Mouse (Mus musculus) cortical plate, adult 2 months (tissue): ENCODE measurements around the gene Zbtb32. TPM values are rescaled to one million over a fixed set of nuclear protein-coding genes. Genes with fewer than 3 reads are reported as not detected.

Experiments
- H3K27ac ChIP-seq: fragments of 200-500 bp; 2 replicates; pipeline ENCODE4 v1.5.1; 2012; ENCODE audit warnings: low read length, control low read depth, inconsistent platforms; ENCODE audit not compliant: insufficient read depth
- H3K4me1 ChIP-seq: fragments of 200-500 bp; 2 replicates; pipeline ENCODE4 v1.6.1; 2011; ENCODE audit warnings: low read length; ENCODE audit not compliant: control insufficient read depth, insufficient read depth
- H3K4me3 ChIP-seq: fragments of 200-500 bp; 2 replicates; pipeline ENCODE4 v1.5.1; 2011; ENCODE audit warnings: mild to moderate bottlenecking, low read length, control low read depth; ENCODE audit not compliant: insufficient read depth
- CTCF ChIP-seq: fragments of 200-500 bp; IDR thresholded peaks from 2 replicates; pipeline ENCODE4 v1.5.1; 2011; ENCODE audit warnings: mild to moderate bottlenecking, control low read depth, low read length; ENCODE audit not compliant: insufficient read depth; ENCODE audit errors: extremely low read depth
- POLR2A ChIP-seq: fragments of 200-500 bp; IDR thresholded peaks from 2 replicates; pipeline ENCODE4 v1.6.1; 2011; ENCODE audit warnings: mild to moderate bottlenecking, low read length, control low read depth; ENCODE audit not compliant: insufficient read depth; ENCODE audit errors: extremely low read depth
- polyA plus RNA-seq: library from polyadenylated mRNA; depleted of rRNA; stranded (reverse); fragments of >200 nt; gene quantifications from 2 replicates; pipeline ENCODE4 v1.2.3, GENCODE M21; 2012

Gene Zbtb32
- polyA plus RNA-seq, 1 experiment, result 0.08 TPM

DNA sequence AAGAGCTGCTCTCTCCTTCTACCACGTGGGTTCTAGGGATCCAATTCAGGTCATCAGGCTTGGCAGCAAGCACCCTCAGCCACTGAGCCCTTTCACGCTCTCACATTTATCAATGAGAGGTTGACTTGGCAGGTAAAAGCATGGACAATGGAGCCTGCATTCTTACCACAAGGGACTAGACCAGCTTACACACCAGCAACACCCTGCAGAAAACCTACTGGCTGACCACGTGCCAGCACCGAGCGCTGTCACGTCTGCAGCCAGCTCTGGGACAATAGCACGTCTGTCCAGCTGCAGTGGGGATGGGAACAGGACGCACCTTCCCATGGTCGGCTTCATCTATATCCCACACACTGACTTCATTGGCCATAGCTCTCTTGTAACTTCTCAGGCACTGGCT, 19.9 kb upstream of the Zbtb32 start:
- no peaks in the 10 kb centered on the region for H3K4me1 ChIP-seq
- H3K27ac ChIP-seq, result no peak overlapping the region
- no peak overlapping the region for H3K4me3 ChIP-seq
- TF ChIP-seq CTCF, result no peak
- no peak for TF ChIP-seq POLR2A

DNA sequence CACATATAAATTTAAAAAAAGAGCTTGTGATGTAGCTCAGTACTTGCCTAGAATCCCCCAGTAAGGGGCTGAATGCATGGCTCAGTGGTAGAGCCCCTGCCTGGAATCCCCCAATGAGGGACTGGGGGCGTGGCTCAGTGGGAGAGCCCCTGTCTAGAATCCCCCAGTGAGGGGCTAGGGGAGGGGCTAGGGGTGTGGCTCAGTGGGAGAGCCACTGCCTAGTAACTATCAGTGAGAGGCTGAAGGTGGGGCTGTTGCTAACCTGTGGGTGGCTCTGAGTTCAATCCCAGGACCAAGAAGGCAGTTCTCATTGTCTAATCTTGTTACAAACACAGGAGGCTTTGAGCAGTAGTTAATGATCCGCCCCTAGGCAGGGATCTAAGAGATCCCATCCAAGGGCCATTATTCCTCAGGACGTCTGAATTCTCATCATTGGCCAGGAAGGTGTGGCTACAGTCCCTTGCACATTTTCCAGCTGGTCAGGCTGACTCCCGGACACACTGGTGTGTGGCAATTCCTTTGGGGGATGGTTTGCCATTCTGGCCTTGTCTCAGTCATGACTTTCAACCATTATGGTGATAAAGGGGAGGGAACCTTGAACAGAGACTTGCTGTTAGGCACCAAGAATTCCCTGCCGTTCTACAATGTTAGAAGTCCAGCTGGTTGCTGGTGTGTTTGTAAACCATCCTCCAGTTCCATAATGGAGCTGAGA, 16.5 kb upstream of the Zbtb32 start:
- no peak for TF ChIP-seq CTCF
- TF ChIP-seq POLR2A, result no peak
- Histone ChIP-seq H3K27ac (no peak overlapping the region), H3K4me1 (no peaks in the 10 kb centered on the region), H3K4me3 (no peak overlapping the region)

DNA sequence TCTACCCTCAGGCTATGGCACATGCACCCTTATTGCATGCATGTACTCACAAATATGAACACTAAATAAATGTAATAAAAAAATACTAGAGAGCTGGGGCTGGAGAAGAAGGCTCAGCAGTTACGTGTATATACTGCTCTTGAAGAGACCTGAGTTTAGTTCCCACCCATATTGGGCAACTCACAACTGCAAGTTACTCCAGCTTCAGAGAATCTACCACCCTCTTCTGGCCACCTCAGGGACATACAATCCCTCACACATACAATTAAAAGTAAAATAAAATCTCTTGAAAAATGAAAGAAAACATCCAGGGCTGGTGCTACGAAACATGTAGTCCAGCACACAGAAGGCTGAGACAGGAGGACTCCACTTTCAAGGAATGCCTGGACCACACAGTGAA, 15.7 kb upstream of the Zbtb32 start:
- Histone ChIP-seq H3K4me3 (no peak overlapping the region), H3K27ac (no peak overlapping the region), H3K4me1 (no peaks in the 10 kb centered on the region)
- TF ChIP-seq POLR2A, result no peak
- TF ChIP-seq CTCF, result no peak

DNA sequence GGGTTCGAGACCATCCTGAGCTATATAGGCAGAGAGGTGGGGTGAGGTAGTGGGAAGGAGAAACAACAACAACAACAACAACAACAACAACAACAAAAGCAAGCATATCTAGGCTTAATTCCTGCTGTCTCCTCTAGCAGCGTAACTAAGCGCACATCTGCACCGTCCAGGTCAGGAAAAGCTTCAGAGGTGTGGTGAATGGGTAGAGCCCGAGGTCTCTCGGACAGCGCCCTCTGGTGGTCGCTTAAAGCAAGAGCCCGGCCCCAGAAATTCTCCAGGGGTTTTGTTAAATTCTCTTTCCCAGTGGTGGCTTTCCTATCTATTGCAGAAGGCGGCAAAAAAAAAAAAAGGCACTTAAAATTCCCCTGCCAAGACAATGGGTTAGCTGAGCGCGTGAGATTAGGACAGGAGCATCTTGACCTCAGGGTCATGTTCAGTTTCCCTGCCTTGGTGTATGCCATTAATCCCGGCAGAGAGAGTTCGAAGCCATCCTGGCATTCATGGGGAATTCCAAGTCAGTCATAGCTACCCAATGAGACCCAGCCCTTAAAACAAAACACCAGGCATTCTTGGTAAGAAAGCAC, 14.9 kb upstream of the Zbtb32 start:
- no peak overlapping the region for H3K27ac ChIP-seq
- TF ChIP-seq CTCF, result peak; percentile 41; the same call in 1 of the 2 replicates
- TF ChIP-seq POLR2A, result no peak
- no peak overlapping the region for H3K4me3 ChIP-seq
- no peaks in the 10 kb centered on the region for H3K4me1 ChIP-seq

DNA sequence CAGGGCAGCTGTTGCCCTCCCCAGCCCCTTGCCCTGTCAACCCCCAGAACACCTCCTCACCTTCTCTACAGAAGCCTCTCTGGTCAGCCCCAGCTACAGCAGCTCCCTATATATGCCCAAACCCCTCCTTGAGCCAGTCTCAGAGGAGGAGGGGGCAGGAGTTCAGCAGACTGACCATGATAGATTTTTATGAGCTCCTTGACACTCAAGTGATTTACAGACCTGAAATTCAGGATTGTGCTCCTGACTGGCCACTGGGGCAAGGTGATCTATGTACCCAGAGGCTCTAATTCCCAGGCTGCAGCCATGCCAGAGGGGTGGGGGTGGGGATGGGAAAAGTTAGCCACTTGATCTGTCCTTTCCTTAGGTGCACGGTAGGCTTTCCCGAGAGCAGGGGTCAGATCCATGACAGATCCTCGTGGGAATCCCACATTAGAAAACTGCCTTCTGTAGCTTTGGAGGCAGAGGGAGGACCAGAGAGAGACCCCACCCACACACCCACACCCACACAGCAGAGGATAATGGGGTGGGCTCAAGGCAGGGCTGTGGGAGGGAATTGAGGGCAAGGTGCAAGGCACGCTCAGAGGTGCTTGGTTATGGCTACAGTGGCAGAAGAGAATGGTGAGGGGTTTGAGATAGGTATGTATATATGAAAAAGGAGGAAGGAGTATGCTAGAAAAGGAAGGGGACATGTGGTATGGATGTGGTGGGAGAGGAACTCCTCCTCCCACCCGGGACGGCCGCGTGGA, 14.1 kb upstream of the Zbtb32 start, which contains the start of gene Upk1a:
Gene Upk1a (minus strand): TSS at position 194 of the 749 bp plus-strand sequence.
- Histone ChIP-seq H3K4me1 (no peaks in the 10 kb centered on the region), H3K4me3 (no peak within 1 kb of the TSS), H3K27ac (no peak within 1 kb of the TSS)
- TF ChIP-seq POLR2A (no peak), CTCF (no peak)

DNA sequence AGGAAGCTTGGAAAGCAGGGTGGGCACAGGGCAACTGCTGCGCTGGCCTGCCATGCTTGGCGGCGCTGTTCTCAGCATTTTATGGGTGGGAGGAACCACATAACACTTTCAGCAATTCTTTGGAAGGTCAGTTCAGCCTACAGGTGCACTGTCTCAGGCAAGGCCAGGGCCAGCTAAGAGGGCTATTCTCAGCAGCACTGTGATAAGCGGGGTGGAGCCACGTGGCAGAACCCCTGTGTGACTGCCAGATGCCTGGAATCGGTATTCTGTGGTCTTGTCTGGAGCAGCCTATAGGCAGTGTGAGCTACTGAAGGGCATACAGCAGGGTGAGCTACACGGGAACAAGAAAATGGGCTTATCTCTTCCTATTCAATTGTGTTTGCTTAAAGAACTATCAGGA, 11.3 kb upstream of the Zbtb32 start:
- TF ChIP-seq CTCF, result no peak
- no peak for TF ChIP-seq POLR2A
- Histone ChIP-seq H3K4me3 (no peak overlapping the region), H3K27ac (no peak overlapping the region), H3K4me1 (no peaks in the 10 kb centered on the region)

DNA sequence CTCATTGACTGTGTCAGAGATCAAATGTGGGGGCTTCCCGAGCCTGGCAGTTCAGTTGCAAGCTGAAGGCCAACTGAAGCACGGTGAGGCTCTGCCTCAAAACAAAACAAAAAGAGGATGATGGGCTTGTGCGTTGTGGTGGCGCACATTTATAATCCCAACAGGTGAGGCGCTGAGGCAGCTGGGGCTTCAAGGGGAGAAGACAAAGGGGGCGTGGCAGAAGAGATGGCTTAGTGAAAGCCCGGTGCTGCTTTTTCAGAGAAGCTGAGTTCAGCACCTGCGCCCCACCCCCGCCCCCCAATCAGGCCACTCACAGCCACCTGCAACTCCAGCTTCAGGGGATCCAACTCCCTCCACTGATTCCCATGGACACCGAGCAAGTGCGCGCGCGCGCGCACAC, 9.8 kb upstream of the Zbtb32 start:
- no peak overlapping the region for H3K4me3 ChIP-seq
- TF ChIP-seq CTCF (no peak), POLR2A (no peak)
- no peaks in the 10 kb centered on the region for H3K4me1 ChIP-seq
- H3K27ac ChIP-seq, result no peak overlapping the region

DNA sequence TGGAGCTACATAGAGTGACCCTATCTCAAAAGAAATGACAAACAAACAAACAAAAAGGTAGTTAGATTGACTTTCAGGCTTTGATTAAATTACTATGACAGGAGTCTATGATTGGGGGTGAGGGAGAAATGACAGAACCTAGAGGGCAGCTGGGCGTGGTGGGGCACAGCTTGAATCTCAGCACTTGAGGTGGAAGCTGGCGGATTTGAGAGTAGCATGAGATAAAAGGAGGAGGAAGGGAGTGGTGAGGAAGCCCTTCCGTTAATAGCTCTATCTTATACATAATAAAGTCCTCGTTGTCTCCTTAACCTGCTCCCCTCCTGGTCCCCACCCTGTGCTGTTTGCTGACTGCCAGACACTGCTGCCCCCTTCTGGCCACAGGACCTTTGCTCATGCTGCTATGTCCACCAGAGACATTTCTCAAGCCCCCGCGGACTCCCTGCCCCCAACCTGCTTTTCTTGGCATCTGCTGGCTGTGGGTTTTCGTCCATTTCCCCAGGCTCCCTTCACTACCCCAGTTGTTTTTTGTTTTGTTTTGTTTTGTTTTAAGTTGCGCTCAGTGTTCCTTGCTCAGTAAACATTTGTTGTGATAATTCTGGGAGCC, 9.1 kb upstream of the Zbtb32 start:
- Histone ChIP-seq H3K4me3 (no peak overlapping the region), H3K27ac (no peak overlapping the region), H3K4me1 (no peaks in the 10 kb centered on the region)
- TF ChIP-seq POLR2A, result no peak
- TF ChIP-seq CTCF, result peak; percentile 45

DNA sequence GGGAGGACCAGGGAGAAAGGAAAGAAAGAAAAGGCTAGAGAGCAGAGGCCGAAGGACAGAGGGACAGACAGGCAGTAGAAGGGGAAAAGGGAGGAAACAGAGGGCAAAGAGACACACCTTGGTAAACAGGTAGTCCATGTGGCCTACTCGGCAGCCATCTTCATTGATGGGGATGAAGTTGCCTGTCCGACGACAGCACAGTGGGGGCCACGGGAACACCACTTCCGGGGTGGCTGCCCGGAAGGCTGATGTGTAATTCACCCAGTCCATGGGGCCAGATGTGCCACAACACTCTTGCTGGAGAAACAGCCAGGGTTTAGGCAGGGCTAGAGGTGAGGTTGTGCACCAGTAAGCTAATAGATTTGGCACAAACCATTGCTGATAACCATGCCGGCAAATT, 6.2 kb upstream of the Zbtb32 start:
- Histone ChIP-seq H3K27ac (no peak overlapping the region), H3K4me1 (no peaks in the 10 kb centered on the region), H3K4me3 (no peak overlapping the region)
- no peak for TF ChIP-seq CTCF
- TF ChIP-seq POLR2A, result no peak
